Mouse (Mus musculus) liver (tissue): ENCODE measurements around the gene Zrsr1.

Experiments used
- DNase-seq: peaks from one replicate; pipeline ENCODE4 v3.0.0-alpha.2; 2020; ENCODE audit warnings: mixed read lengths

The Zrsr1 gene

GRCm38 (mm10) chr11:22971835-22972709 lies at the start of gene Zrsr1:
Gene Zrsr1 (plus strand): TSS chr11:22972005.
- peak; percentile 87 for DNase-seq

- no peak for DNase-seq
Observed at GRCm38 (mm10) chr11:22922546-22922945, 49.3 kb upstream of the Zrsr1 start.

GRCm38 (mm10) chr11:22923606-22924005 lies 48.2 kb upstream of the Zrsr1 start:
- DNase-seq, result no peak

GRCm38 (mm10) chr11:22928586-22929169 lies 43.1 kb upstream of the Zrsr1 start:
- no peak for DNase-seq

GRCm38 (mm10) chr11:22930129-22930528 lies 41.7 kb upstream of the Zrsr1 start:
- DNase-seq, result no peak

- DNase-seq, result no peak
Observed at GRCm38 (mm10) chr11:22931320-22931905, 40.4 kb upstream of the Zrsr1 start.

GRCm38 (mm10) chr11:22932167-22932566 lies 39.6 kb upstream of the Zrsr1 start:
- no peak for DNase-seq

- DNase-seq, result no peak
Observed at GRCm38 (mm10) chr11:22936446-22937125, 35.2 kb upstream of the Zrsr1 start.

GRCm38 (mm10) chr11:22937716-22938316 lies 34.0 kb upstream of the Zrsr1 start:
- DNase-seq, result no peak

GRCm38 (mm10) chr11:22938983-22939382 lies 32.8 kb upstream of the Zrsr1 start:
- DNase-seq, result no peak

GRCm38 (mm10) chr11:22949101-22949500 lies 22.7 kb upstream of the Zrsr1 start:
- no peak for DNase-seq

GRCm38 (mm10) chr11:22950131-22950530 lies 21.7 kb upstream of the Zrsr1 start:
- DNase-seq, result no peak

GRCm38 (mm10) chr11:22952668-22953067 lies 19.1 kb upstream of the Zrsr1 start:
- DNase-seq, result no peak

GRCm38 (mm10) chr11:22956346-22956745 lies 15.5 kb upstream of the Zrsr1 start:
- DNase-seq, result no peak

GRCm38 (mm10) chr11:22956830-22957229 lies 15.0 kb upstream of the Zrsr1 start:
- DNase-seq, result peak; percentile 52

- no peak for DNase-seq
Observed at GRCm38 (mm10) chr11:22957791-22958374, 13.9 kb upstream of the Zrsr1 start.

- DNase-seq, result no peak
Observed at GRCm38 (mm10) chr11:22962101-22962500, 9.7 kb upstream of the Zrsr1 start.

GRCm38 (mm10) chr11:22964401-22964800 lies 7.4 kb upstream of the Zrsr1 start:
- no peak for DNase-seq

GRCm38 (mm10) chr11:22965503-22965902 lies 6.3 kb upstream of the Zrsr1 start:
- DNase-seq, result no peak

- no peak for DNase-seq
Observed at GRCm38 (mm10) chr11:22969486-22969885, 2.3 kb upstream of the Zrsr1 start.

- DNase-seq, result no peak
Observed at GRCm38 (mm10) chr11:22970546-22970945, 1.3 kb upstream of the Zrsr1 start.

GRCm38 (mm10) chr11:22972746-22973526 lies 1.1 kb downstream of the Zrsr1 start:
- DNase-seq, result peak; percentile 92
